Comparison of ENCODE assay signal across 8 mouse cellular contexts in genomic region chr13:98354871-98355558, GRCm38 (mm10). TPM values are rescaled to one million over a fixed set of nuclear protein-coding genes. Genes with fewer than 3 reads are reported as not detected.
A peak's percentile ranks its signal among the peaks of the same experiment; 100 is the strongest.
DNase-seq lines count a peak whose midpoint lies in the region; ATAC-seq and TF ChIP-seq lines count a peak whose summit lies in the region.

No protein-coding gene starts in this region.

- DNase-seq in adrenal gland, postnatal 10 days = peak; percentile 22
- DNase-seq in forebrain, postnatal 0 days = peak; percentile 61
- DNase-seq in midbrain, embryonic 10.5 days (ENCODE audit: low spot score) = peak; percentile 73
- DNase-seq in thymus, postnatal 0 days (ENCODE audit: low spot score) = peak; percentile 15
- no peak for DNase-seq in left cerebral cortex, adult 11 months (ENCODE audit: low spot score)

- H3K9ac ChIP-seq in forebrain, postnatal 0 days = peak overlapping the region; percentile 18; the same call in 1 of the 2 replicates
- peak overlapping the region; percentile 84 for H3K9ac ChIP-seq in kidney, embryonic 16.5 days (replicated peaks; ENCODE audit: low read length)

- peaks cover 31% of the 10 kb centered on the region for H3K4me1 ChIP-seq in megakaryocyte, embryonic 14.5 days
- 0 out of 2 replicates have a peak, but pooled peaks cover 4% of the 10 kb centered on the region for H3K4me1 ChIP-seq in forebrain, postnatal 0 days (ENCODE audit: insufficient read depth)
- peaks cover 34% of the 10 kb centered on the region for H3K4me1 ChIP-seq in kidney, embryonic 16.5 days (ENCODE audit: insufficient read depth, low read length)
- H3K4me1 ChIP-seq in midbrain, embryonic 10.5 days = peaks cover 49% of the 10 kb centered on the region

- H3K27me3 ChIP-seq in megakaryocyte, embryonic 14.5 days (replicated peaks) = peaks cover 97% of the 10 kb centered on the region
- peaks cover 69% of the 10 kb centered on the region for H3K27me3 ChIP-seq in forebrain, postnatal 0 days (ENCODE audit: insufficient read depth, low read length)
- H3K27me3 ChIP-seq in kidney, embryonic 16.5 days (ENCODE audit: insufficient read depth, low read length) = peaks cover 76% of the 10 kb centered on the region
- peaks cover 100% of the 10 kb centered on the region for H3K27me3 ChIP-seq in midbrain, embryonic 10.5 days (ENCODE audit: low read depth, poor library complexity, severe bottlenecking)

- no peaks in the 10 kb centered on the region for H3K36me3 ChIP-seq in megakaryocyte, embryonic 14.5 days (replicated peaks; ENCODE audit: low read length)
- H3K36me3 ChIP-seq in forebrain, postnatal 0 days (ENCODE audit: insufficient read depth) = no peaks in the 10 kb centered on the region
- H3K36me3 ChIP-seq in kidney, embryonic 16.5 days (ENCODE audit: insufficient read depth, low read length) = no peaks in the 10 kb centered on the region
- no peaks in the 10 kb centered on the region for H3K36me3 ChIP-seq in midbrain, embryonic 10.5 days

- peak overlapping the region; percentile 91 for H3K4me3 ChIP-seq in megakaryocyte, embryonic 14.5 days (replicated peaks)
- H3K4me3 ChIP-seq in forebrain, postnatal 0 days (ENCODE audit: low read depth, low read length) = peak overlapping the region; percentile 34
- H3K4me3 ChIP-seq in kidney, embryonic 16.5 days (ENCODE audit: low read length) = peak overlapping the region; percentile 66
- H3K4me3 ChIP-seq in midbrain, embryonic 10.5 days = peak overlapping the region; percentile 66

- peaks cover 3% of the 10 kb centered on the region; the same call in 1 of the 2 replicates for H3K9me3 ChIP-seq in megakaryocyte, embryonic 14.5 days
- H3K9me3 ChIP-seq in forebrain, postnatal 0 days (ENCODE audit: low read length) = no peaks in the 10 kb centered on the region
- H3K9me3 ChIP-seq in kidney, embryonic 16.5 days (ENCODE audit: low read length) = no peaks in the 10 kb centered on the region
- H3K9me3 ChIP-seq in midbrain, embryonic 10.5 days (replicated peaks) = no peaks in the 10 kb centered on the region

- no peak overlapping the region for H3K27ac ChIP-seq in forebrain, postnatal 0 days (ENCODE audit: low read depth, low read length)
- H3K27ac ChIP-seq in kidney, embryonic 16.5 days (ENCODE audit: low read length) = peak overlapping the region; percentile 75
- H3K27ac ChIP-seq in midbrain, embryonic 10.5 days (replicated peaks) = peak overlapping the region; percentile 86

- ATAC-seq in megakaryocyte, adult 5-6 weeks (ENCODE audit: poor library complexity, severe bottlenecking) = no peak
- peak; percentile 59 for ATAC-seq in forebrain, postnatal 0 days
- peak; percentile 18 for ATAC-seq in kidney, embryonic 16.5 days (ENCODE audit: low FRiP score, low TSS enrichment)

- H3K4me2 ChIP-seq in forebrain, postnatal 0 days (ENCODE audit: low read depth) = peak overlapping the region; percentile 55
- H3K4me2 ChIP-seq in kidney, embryonic 16.5 days (replicated peaks; ENCODE audit: low read depth, low read length) = peak overlapping the region; percentile 77

- TF ChIP-seq CTCF in forebrain, postnatal 0 days (IDR thresholded peaks at IDR 0.05; ENCODE audit: low read depth) = no peak

- WGBS in forebrain, postnatal 0 days = under 1% methylated on average over 76 of the region's 102 CpGs
- under 1% methylated on average over 95 of the region's 102 CpGs for WGBS in kidney, embryonic 16.5 days
- WGBS in midbrain, embryonic 10.5 days = under 1% methylated on average over 102 of the region's 102 CpGs

RNA-seq across cellular contexts. Expression of gene Foxd1, which starts 1.0 kb away (rescaled TPM):
- 0.02 TPM in 1 of 2 replicates, not detected in the other for polyA plus RNA-seq in megakaryocyte, embryonic 14.5 days (2012; ENCODE audit: insufficient read depth, low replicate concordance)
- not detected in 2 replicates for total RNA-seq in megakaryocyte, adult 5-6 weeks (2015)
- total RNA-seq in megakaryocyte, adult 5-6 weeks (2017) = not detected in 2 replicates
- total RNA-seq in adrenal gland, postnatal 10 days (2021) = 1 to 10 TPM in 1 of 2 experiments, under 1 TPM in 1; 0.72 to 1.1 TPM
- total RNA-seq in forebrain, postnatal 0 days (2014; rRNA removed) = 2.0 and 2.2 TPM in 2 replicates
- 0.62 and 0.86 TPM in 2 replicates for polyA plus RNA-seq in forebrain, postnatal 0 days (2015; fragmentation: Nextera tagmentation; extraction: Ambion mirVana)
- 2.5 and 3.1 TPM in 2 replicates for polyA plus RNA-seq in kidney, embryonic 16.5 days (2015; fragmentation: Nextera tagmentation; extraction: Ambion mirVana)
- polyA plus RNA-seq in midbrain, embryonic 10.5 days (2016; fragmentation: Nextera tagmentation; extraction: Ambion mirVana) = 3.4 and 3.7 TPM in 2 replicates
- 0.04 TPM in 1 of 2 replicates, not detected in the other for polyA plus RNA-seq in thymus, postnatal 0 days (2015; fragmentation: Nextera tagmentation; extraction: Ambion mirVana)

RNA-seq across cellular contexts. Expression of gene Btf3, which starts 38.2 kb away (rescaled TPM):
- polyA plus RNA-seq in megakaryocyte, embryonic 14.5 days (2012; ENCODE audit: insufficient read depth, low replicate concordance) = 63.1 and 151 TPM in 2 replicates
- total RNA-seq in megakaryocyte, adult 5-6 weeks (2015) = 843 and 873 TPM in 2 replicates
- total RNA-seq in megakaryocyte, adult 5-6 weeks (2017) = 1,331 and 1,501 TPM in 2 replicates
- total RNA-seq in adrenal gland, postnatal 10 days (2021) = 100 to 1,000 TPM; 361 to 381 TPM
- 435 and 523 TPM in 2 replicates for total RNA-seq in forebrain, postnatal 0 days (2014; rRNA removed)
- 562 and 667 TPM in 2 replicates for polyA plus RNA-seq in forebrain, postnatal 0 days (2015; fragmentation: Nextera tagmentation; extraction: Ambion mirVana)
- 603 and 613 TPM in 2 replicates for polyA plus RNA-seq in kidney, embryonic 16.5 days (2015; fragmentation: Nextera tagmentation; extraction: Ambion mirVana)
- 640 and 750 TPM in 2 replicates for polyA plus RNA-seq in midbrain, embryonic 10.5 days (2016; fragmentation: Nextera tagmentation; extraction: Ambion mirVana)
- 813 and 840 TPM in 2 replicates for polyA plus RNA-seq in thymus, postnatal 0 days (2015; fragmentation: Nextera tagmentation; extraction: Ambion mirVana)

Comparison
In these comparisons a context has a peak if more than half of its experiments do, and no peak if none do; other contexts are left out.
1. H3K4me3 ChIP-seq: peak in every context shown above with its lines; median percentile 91 in megakaryocyte, embryonic 14.5 days; 66 in kidney, embryonic 16.5 days; 66 in midbrain, embryonic 10.5 days; 34 in forebrain, postnatal 0 days.